Mouse (Mus musculus): Measurements from ENCODE around the gene 1700001P01Rik. TPM values are rescaled to one million over a fixed set of nuclear protein-coding genes. Genes with fewer than 3 reads are reported as not detected.

1700001P01Rik gene
- polyA plus RNA-seq, 2 experiments from 2014 or later, result 0.74 TPM; not detected in 1

GRCm38 (mm10) chr11:97809235-97810121 is 33.8 kb upstream of the 1700001P01Rik start:
- ATAC-seq, result no peak

GRCm38 (mm10) chr11:97808621-97809234 is 33.0 kb upstream of the 1700001P01Rik start:
- no peak for ATAC-seq

GRCm38 (mm10) chr11:97808093-97808492 is 32.4 kb upstream of the 1700001P01Rik start:
- ATAC-seq, result no peak

- no peak for ATAC-seq
These were observed 31.9 kb upstream of the 1700001P01Rik start for GRCm38 (mm10) chr11:97807626-97808025.

GRCm38 (mm10) chr11:97806613-97806964 is 30.9 kb upstream of the 1700001P01Rik start:
- no peak for ATAC-seq

- ATAC-seq, result no peak
These were observed 30.2 kb upstream of the 1700001P01Rik start for GRCm38 (mm10) chr11:97805662-97806612.

GRCm38 (mm10) chr11:97804841-97805661 is 29.3 kb upstream of the 1700001P01Rik start:
- no peak for ATAC-seq

GRCm38 (mm10) chr11:97803847-97804246 is 28.1 kb upstream of the 1700001P01Rik start:
- ATAC-seq, result no peak

- ATAC-seq, result no peak
These were observed 26.8 kb upstream of the 1700001P01Rik start for GRCm38 (mm10) chr11:97802495-97802894.

- no peak for ATAC-seq
These were observed 26.4 kb upstream of the 1700001P01Rik start for GRCm38 (mm10) chr11:97802194-97802470.

GRCm38 (mm10) chr11:97801409-97802193 is 25.9 kb upstream of the 1700001P01Rik start:
- no peak for ATAC-seq

GRCm38 (mm10) chr11:97800691-97801408 is 25.1 kb upstream of the 1700001P01Rik start:
- no peak for ATAC-seq

GRCm38 (mm10) chr11:97799994-97800690 is 24.4 kb upstream of the 1700001P01Rik start:
- ATAC-seq, result peak; percentile 45

- peak; percentile 63 for ATAC-seq
These were observed 23.7 kb upstream of the 1700001P01Rik start for GRCm38 (mm10) chr11:97799146-97799993.

GRCm38 (mm10) chr11:97798782-97799145 is 23.0 kb upstream of the 1700001P01Rik start, which contains the start of gene Lasp1:
Gene Lasp1, plus strand, starts transcription at chr11:97799000.
- peak; percentile 20 for ATAC-seq

- no peak for ATAC-seq
These were observed 22.3 kb upstream of the 1700001P01Rik start for GRCm38 (mm10) chr11:97798083-97798435.

- ATAC-seq, result no peak
These were observed 21.8 kb upstream of the 1700001P01Rik start for GRCm38 (mm10) chr11:97797369-97798082.

GRCm38 (mm10) chr11:97796910-97797309 is 21.2 kb upstream of the 1700001P01Rik start:
- ATAC-seq, result no peak
